Mouse (Mus musculus) gastrocnemius, adult 2 months (tissue): ENCODE measurements around the gene Dtnb. TPM values are rescaled to one million over a fixed set of nuclear protein-coding genes. Genes with fewer than 3 reads are reported as not detected.
A peak's percentile ranks its signal among the peaks of the same experiment; 100 is the strongest.

Source experiments
- DNase-seq: peaks from one replicate; pipeline ENCODE4 v3.0.0; 2022
- H3K27ac ChIP-seq: fragments of 200-600 bp; 2 replicates; pipeline ENCODE4 v1.8.1; 2022; ENCODE audit warnings: mild to moderate bottlenecking
- H3K4me3 ChIP-seq: fragments of 200-600 bp; 2 replicates; pipeline ENCODE4 v1.8.1; 2022; ENCODE audit warnings: mild to moderate bottlenecking, moderate library complexity
- CTCF ChIP-seq: fragments of 200-600 bp; IDR thresholded peaks from 2 replicates; pipeline ENCODE4 v1.8.1; 2022; ENCODE audit warnings: antibody characterized with exemption, mild to moderate bottlenecking, moderate library complexity
- intact Hi-C: fragments of 180-260 bp; cut with DNase I; formaldehyde crosslinking; loops from one replicate; pipeline ENCODE4 v1.15.1; 2025
- total RNA-seq, 2 experiments: library from RNA; stranded (reverse); gene quantifications; 2 replicates each; pipeline ENCODE4 v1.2.3; 2021

Dtnb gene
- total RNA-seq, 2 experiments from 2014 or later: 2.1 to 11.7 TPM

GRCm38 (mm10) chr12:3759419-3759818 is 187.2 kb downstream of the Dtnb start:
- peak; percentile 63 for DNase-seq
- intact Hi-C loops: no loop called here
- Histone ChIP-seq H3K4me3 (peak overlapping the region; percentile 46; the same call in 1 of the 2 replicates), H3K27ac (peak overlapping the region; percentile 73)
- peak; percentile 69 for TF ChIP-seq CTCF

- no peak overlapping the region for H3K27ac ChIP-seq
- TF ChIP-seq CTCF: no peak
- no peak overlapping the region for H3K4me3 ChIP-seq
- intact Hi-C loops: no loop called here
- DNase-seq: no peak
Measured at GRCm38 (mm10) chr12:3760876-3761590, 188.9 kb downstream of the Dtnb start.

GRCm38 (mm10) chr12:3761591-3762295 is 189.6 kb downstream of the Dtnb start:
- no peak for DNase-seq
- peak overlapping the region; percentile 12 for H3K27ac ChIP-seq
- intact Hi-C loops: no loop called here
- no peak overlapping the region for H3K4me3 ChIP-seq
- no peak for TF ChIP-seq CTCF

- Histone ChIP-seq H3K27ac (peak overlapping the region; percentile 63), H3K4me3 (no peak overlapping the region)
- TF ChIP-seq CTCF: no peak
- peak; percentile 58 for DNase-seq
- intact Hi-C loops: loop anchor here (2.0 kb wide), 1 partner anchor 17 kb away; no protein-coding TSS in a partner anchor
Measured at GRCm38 (mm10) chr12:3764191-3764804, 192.1 kb downstream of the Dtnb start.

GRCm38 (mm10) chr12:3767360-3767759 is 195.2 kb downstream of the Dtnb start:
- H3K4me3 ChIP-seq: no peak overlapping the region
- no peak overlapping the region for H3K27ac ChIP-seq
- no peak for DNase-seq
- intact Hi-C loops: no loop called here
- no peak for TF ChIP-seq CTCF

GRCm38 (mm10) chr12:3768391-3768790 is 196.2 kb downstream of the Dtnb start:
- DNase-seq: peak; percentile 74

GRCm38 (mm10) chr12:3770546-3770945 is 198.4 kb downstream of the Dtnb start:
- DNase-seq: no peak
- intact Hi-C loops: no loop called here
- 0 out of 2 replicates have a peak overlapping the region, but pooled peaks have one; percentile 5 for H3K27ac ChIP-seq
- TF ChIP-seq CTCF: no peak
- H3K4me3 ChIP-seq: no peak overlapping the region

More at GRCm38 (mm10) chr12:3768391-3768790, 196.2 kb downstream of the Dtnb start:
- intact Hi-C loops: no loop called here
- TF ChIP-seq CTCF: no peak
- H3K4me3 ChIP-seq: no peak overlapping the region
- H3K27ac ChIP-seq: no peak overlapping the region

GRCm38 (mm10) chr12:3771080-3771479 is 198.9 kb downstream of the Dtnb start:
- no peak overlapping the region for H3K27ac ChIP-seq
- no peak for DNase-seq
- intact Hi-C loops: no loop called here
- no peak overlapping the region for H3K4me3 ChIP-seq
- no peak for TF ChIP-seq CTCF

GRCm38 (mm10) chr12:3773643-3774042 is 201.5 kb downstream of the Dtnb start:
- Histone ChIP-seq H3K27ac (no peak overlapping the region), H3K4me3 (no peak overlapping the region)
- intact Hi-C loops: no loop called here
- no peak for TF ChIP-seq CTCF
- no peak for DNase-seq

GRCm38 (mm10) chr12:3776015-3776414 is 203.8 kb downstream of the Dtnb start:
- H3K4me3 ChIP-seq: no peak overlapping the region
- H3K27ac ChIP-seq: no peak overlapping the region
- no peak for DNase-seq
- TF ChIP-seq CTCF: no peak
- intact Hi-C loops: no loop called here

GRCm38 (mm10) chr12:3777682-3778081 is 205.5 kb downstream of the Dtnb start:
- Histone ChIP-seq H3K27ac (no peak overlapping the region), H3K4me3 (no peak overlapping the region)
- intact Hi-C loops: no loop called here
- no peak for TF ChIP-seq CTCF
- DNase-seq: no peak

GRCm38 (mm10) chr12:3778286-3778685 is 206.1 kb downstream of the Dtnb start:
- intact Hi-C loops: no loop called here
- no peak overlapping the region for H3K4me3 ChIP-seq
- no peak for DNase-seq
- no peak for TF ChIP-seq CTCF
- H3K27ac ChIP-seq: no peak overlapping the region

- H3K27ac ChIP-seq: peak overlapping the region; percentile 88
- intact Hi-C loops: loop anchor here (2.0 kb wide), 1 partner anchor 15 kb away; no protein-coding TSS in a partner anchor
- no peak for DNase-seq
- H3K4me3 ChIP-seq: no peak overlapping the region
- no peak for TF ChIP-seq CTCF
Measured at GRCm38 (mm10) chr12:3779639-3780038, 207.5 kb downstream of the Dtnb start.
